Mouse (Mus musculus) naive thymus-derived CD4-positive, alpha-beta T cell, adult 2 months (primary cell): ENCODE results near the gene Pde8a.

Experiments
- DNase-seq: peaks from one replicate; pipeline ENCODE4 v3.0.0-alpha.2; 2011; ENCODE audit warnings: low read depth

The Pde8a gene

DNA sequence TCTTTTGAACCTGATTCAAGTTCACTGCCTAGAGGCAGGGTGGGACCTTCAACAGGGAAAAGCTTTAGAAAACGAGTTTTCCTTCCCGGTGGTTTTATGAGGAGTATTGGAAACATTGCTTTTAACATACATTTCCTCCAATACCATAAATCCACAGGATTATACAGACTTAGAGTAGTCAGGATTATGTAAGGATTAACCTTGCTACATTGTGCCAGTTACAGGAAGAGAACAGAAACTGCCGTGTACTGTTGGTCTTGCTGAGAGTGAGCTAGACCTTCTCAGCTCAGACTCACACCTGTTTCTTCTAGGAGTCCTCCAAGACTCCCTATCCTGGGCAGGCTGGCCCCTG, 125.1 kb downstream of the Pde8a start:
- DNase-seq = no peak

DNA sequence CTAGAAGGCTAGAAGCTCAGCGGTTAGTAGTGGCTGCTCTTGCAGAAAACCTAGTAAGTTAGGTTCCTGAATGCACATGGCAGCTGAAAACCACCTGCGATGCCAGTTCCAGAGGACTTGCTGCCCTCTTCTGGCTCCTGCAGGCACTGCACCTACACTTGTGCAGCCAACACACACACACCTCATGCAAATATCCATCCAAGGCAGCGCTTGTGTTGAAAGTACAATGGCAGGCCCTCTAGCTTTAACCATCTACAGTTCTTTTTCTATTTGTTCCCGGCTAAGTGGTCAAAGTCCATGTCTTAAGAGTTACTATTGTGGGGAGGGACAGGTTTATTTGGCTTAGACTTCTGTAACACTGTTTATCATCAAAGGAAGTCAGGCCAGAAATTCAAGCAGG, 126.4 kb downstream of the Pde8a start:
- DNase-seq = peak; percentile 78

DNA sequence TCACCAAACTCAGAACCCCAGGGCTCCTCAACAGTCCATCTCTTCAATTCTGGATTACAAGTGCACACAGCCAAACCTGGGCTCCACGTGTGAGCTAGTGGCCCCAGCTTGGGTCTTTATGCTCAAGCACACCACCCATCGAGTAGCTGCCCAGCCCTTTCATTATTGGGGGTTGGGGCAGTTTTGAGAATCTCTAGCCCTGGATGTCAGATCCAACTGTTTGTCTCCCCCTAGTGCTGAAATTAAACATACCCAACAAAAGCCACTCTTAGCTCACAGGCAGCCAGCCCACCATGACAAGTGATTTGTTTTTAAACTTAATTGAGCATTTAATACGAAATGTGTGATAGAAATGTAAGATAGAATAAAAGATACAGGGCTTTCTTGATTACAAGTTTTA, 128.2 kb downstream of the Pde8a start:
- DNase-seq = peak; percentile 67

DNA sequence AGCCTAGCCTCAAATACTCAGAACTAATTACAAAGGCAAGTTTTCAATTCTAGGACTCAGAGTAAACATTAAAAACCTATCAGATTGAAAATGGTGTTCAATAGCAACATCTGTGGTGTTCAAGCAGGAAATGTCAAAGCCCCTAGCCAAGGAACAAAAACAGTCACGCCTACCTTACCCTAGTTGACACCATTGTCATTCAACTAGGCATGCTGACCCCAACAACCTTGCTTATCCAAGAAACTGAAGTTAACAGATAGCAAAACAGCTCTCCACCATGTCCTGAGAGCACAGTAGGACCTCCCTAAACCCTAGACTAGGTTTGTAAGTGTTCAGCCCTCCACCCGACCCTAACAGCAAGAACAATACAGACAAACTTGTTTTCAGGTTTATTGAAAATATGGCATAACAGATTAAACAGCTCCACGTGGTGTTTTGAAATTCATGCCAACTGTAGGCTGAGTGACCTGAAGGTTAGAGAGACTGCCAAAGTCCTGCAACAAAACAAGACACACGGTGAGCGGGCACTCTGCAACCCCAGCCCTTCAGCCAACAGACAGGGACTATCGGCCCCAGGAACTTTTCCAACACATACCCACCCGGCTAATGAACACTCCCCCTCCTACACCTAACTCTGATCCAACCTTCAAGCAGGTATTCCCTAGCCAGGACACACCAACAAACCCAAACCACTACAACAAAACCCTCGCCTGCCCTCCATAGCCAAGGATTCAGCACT, 129.1 kb downstream of the Pde8a start:
- peak; percentile 19 for DNase-seq

DNA sequence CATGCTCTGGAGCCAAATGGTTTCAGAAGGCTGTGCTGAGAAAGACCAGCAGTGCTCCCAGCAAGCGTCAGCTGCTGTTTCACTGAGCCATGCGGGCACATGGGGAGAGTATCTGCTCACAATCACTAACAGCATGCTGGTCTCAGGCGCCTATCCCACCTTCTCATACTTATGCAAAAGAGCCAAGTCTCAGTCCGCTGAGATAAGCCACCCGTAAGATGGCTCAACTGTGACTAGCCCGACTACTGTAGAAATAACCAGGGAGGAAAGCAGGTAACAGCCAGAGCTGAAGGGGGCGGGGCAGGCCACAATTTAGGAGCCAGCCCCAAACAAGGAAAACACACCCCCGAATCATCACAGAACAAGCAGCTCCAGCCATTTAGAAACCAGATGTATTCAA, 129.9 kb downstream of the Pde8a start:
- peak; percentile 24 for DNase-seq

DNA sequence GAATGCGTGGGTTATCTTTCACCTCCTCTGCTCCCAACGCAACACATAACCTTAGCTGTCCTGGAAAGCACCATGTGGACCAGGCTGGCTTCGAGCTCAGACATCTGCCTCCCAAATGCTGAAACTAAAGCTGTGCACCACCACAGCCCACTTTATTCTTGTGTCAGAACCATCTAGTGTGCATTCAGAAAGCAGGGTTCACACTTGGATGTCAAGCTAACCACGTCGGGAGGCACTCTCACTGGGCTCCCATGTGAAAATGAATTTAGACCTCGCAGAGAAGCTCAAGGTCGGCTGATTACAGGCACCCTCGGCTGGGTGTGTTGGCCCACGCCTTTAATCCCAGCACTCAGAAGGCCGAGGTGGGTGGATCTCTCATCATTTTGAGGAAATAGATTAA, 130.4 kb downstream of the Pde8a start:
- DNase-seq = peak; percentile 30

DNA sequence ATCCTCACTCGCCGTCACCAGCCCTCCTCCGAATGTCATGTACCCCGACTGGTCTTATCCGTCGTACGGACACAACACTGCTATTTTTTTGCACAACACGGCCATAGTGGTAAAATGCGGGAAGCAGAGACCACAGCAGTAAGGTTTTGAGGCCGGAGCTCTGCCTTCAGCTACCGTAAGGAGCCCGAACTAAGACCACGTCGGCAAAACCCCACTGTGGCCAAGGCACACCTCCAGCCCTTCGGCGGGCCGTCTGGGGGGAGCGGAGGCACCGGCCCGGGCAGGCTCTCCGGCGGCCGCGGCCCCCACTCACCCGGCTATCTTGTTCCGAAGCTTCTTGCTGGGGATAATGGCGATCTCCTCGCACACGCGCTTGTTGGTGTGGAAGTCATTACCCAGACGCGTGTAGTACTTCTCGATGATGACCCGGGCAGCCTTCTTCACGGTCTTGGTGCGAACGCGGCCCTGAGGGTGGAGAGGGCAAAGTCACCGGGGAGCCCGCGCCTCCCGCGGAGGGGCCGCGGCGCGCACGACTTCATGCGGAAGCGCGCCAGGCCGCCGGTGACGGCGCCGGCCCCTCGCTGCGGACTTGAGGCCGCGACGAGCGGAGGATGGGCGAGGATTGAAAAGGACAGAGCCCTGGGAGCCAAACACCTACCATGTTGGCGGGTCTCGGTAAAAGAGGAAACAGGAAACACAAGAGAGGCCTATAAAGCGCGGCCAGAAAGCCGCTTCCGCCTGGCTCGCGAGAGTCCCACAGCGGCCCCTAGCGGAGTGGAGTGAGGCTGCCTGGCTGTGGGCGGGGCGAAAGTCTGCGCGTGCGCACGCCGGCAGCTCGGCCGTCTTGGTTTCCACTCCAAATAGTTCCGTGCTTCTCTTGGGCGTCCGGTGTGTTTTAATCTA, 131.4 kb downstream of the Pde8a start, which contains the start of gene Rps17:
Gene Rps17 (minus strand): TSS at position 711 of the 903 bp plus-strand sequence.
- DNase-seq = peak; percentile 99

DNA sequence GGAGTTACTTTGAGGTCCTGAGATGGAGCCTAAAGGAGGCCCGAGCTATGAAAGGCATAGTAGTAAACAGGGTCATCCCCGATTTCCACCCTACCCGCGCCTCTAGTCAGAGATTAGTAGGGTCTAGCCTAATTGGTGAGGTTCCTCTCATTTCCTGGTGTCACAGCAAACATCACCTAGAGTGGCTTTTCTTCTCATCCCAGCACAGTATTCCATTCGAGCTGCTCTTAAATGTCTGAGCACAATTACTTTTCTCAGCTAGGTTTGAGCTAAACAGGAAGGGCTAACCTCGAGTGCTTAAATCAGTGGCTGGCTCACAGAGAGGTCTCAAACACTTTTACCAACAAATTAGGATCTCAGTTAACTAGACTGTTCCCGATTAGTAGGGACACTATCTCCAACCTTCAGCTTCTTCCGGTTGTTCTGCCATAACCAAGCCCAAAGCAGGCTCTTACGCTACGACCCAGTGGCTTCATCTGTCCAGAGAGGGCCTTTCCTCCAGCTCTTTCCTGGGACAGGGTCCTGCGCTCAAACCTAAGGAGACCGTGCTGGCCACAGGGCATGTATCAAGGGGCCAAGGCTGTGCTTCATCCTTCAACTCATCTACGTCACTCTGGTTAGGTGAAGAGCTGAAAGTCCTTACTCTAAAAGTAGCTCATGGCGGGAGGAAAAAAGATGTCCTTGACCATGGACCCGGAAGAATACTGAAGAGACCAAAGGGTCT, 132.2 kb downstream of the Pde8a start:
- no peak for DNase-seq

DNA sequence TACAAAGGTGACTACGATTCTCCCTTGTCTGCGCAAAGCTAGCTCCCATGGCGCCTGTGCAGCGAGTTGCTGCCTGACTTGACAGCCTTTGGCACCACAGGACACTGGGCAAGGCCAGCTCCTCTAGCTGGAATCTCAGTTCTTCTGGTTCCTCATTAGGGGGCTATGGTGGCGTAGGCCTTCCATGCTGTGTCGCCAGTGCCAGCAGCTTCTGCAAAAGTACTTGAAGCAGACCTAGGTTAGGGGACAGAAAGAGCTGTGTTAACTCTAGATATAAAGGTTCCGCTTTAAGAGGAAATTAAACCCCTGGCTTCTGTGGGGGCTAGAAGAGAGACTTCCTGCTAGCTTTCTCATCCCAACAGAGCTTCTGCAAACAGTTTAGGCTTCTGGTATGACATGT, 134.8 kb downstream of the Pde8a start:
- no peak for DNase-seq

DNA sequence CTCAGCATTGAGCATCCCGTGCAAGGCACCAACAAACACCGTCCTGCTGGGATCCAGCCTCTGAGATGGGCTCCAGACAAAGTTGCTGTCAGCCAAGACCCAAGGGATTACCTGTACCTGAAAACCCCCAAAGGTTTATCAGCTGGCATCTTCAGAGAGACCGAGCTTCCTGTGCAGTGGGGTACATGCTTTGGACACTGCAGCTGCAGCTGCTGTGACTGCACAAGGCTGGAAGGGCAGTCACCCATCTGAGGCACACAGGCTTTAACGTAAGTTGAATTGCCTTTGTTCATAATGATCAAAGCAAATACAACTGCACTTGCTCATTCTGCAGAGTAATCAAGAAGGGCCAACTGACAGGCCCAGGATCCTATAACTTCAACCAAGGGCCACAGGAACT, 138.4 kb downstream of the Pde8a start:
- DNase-seq = no peak

DNA sequence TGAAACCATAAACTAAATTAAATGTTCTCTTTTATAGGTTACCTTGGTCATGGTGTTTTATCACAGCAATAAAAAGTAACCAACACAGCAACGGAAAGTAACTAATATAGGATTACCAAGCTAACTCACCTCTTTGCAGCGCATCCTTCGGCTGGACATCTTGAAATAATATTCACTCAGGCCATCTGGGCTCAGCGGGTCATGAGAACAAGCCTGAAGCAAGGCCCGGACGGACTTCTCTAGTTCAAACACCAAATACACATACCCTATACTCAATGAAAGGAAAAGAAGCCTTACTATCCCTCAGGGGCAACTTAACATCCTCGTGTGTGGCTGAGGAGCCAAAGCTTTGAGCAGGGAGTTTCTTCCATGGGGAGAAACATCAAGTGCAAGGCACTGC, 142.3 kb downstream of the Pde8a start:
- DNase-seq = no peak

DNA sequence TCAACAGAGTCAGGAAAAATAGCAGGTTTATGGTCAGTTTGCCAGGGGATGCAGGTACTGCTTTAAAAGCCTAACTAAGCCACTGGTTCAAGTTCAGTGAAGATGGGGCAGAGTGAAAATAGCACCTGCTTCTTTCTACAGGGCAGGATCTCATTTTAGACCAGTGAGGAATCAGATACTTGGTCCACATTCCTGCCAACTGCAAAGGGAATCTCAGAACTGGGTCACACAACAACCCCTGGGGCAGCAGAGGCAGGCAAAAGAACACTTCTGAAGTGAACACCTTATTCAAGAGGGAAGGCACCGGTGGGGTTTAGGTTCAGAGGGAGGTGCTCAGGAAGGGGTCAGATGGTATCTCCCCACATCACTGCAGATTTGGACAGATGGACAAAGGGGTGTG, 143.0 kb downstream of the Pde8a start:
- DNase-seq = no peak

DNA sequence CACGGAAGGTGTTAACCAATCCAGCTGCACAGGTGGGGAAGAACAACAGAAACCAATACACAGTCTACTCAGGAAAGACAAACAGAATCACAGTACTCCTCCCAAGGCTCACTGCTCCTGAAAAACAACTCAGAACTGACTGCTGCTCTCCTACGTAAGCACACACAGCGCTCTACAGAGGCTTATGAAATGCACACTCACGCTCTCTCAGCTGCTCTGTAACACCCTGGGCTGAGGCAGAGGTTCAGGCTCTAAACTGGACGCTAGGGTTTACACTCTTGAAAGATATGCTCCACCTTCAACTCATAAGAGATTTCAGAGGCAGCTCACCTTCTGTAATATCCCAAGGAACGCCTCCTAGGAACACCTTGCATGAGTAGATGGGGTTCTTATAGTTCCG, 143.6 kb downstream of the Pde8a start:
- no peak for DNase-seq

DNA sequence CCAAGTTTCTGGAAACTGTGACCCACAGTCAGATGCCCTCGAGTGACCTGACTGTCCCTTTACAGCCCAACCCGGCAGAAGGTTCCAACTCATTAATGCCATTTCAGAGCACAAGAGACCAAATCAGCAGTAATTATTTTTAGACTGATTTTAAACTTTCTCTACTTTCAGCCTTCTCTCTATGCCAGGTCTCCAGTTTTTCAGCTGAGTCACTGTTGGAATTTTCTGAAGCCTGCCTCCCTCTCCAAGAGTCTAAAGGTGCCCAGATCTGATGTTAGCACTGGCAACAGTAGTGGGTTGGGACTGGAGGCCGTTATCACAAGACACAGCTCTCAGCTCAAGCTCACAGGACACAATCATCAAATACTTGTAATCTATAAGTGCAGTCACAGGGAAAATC, 154.6 kb downstream of the Pde8a start:
- no peak for DNase-seq

DNA sequence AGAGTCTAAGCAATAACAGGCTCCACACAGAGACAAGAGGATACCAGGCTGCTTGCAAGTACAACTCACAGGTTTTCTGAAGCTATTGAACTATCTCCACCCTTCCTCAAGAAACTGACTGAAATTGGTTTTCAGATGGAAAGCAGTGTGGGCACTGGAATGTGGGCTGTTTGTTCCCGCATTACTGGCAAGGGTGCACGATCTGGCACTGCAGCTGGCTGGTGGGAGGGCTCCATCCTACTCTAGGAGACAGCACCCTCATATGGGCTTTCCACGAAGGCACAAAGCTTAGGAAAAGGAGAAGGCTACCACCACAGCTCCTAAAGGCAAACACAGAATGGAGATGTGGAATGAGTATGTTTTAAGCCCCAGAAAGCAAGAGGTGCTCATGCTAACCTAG, 156.3 kb downstream of the Pde8a start:
- DNase-seq = no peak

DNA sequence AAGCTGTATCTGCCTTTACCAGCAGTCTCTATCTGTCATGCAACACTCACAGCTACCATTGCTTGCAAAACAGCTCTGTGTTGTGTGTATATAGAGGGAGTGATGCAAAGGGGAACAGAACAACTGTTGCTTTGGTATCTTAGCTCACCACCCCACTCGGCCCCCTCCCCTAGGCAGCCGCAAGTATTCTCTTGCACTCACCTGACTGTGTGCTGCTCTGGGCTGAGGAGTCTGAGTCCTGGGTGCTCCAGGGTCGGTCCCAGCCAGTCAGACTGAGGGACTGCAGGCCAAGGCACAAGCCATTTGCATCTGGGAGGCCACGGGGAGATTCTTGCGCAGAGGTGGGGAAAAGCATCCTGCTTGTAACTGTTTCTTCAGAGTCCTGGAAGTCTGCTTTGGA, 158.4 kb downstream of the Pde8a start:
- no peak for DNase-seq

DNA sequence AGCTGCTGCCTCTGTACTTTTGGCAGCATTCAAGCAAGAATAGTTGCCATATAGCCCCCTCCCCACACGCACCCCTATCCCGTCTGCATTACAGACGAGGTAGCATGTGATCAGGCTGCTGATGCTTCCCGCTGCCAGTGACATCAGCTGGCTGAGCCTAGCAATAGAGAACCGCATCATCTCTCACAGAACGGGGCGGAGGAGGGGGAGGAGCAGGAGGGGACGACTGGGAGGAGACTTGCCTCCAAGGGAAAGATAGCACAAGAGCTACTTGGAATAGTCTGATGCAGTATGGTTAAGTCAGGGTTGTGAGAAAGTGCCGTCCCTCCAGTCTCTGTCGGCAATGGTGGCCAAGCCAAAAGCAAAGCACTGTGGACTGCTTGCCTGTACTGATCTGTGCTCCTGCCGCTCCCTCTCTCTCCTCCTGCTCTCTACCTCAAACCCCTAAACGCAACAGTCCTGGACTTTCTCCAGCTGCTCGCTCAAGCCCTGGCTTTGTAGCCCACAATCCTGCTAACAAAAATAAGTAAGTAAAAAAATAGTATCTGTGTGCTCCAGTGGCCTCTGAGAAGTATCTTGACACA, 159.0 kb downstream of the Pde8a start:
- DNase-seq = no peak

DNA sequence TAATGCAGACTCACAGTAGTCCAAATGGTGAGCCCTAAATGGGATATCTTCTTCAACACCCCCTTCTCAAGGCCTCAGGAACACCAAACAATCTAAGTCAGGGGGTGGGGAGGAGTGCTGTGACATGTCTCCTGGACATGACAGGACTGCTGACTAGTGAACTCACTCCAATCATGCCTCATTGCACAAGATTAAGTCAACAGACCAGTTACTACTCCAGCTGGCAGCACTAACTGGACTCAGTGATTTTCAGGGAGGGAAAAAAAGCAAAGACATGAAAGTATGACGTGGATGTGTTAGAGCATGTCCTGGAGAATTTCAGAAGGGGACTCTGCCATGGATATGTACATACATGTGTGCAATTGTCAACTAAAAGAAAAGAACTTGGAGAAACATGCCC, 166.0 kb downstream of the Pde8a start:
- DNase-seq = no peak
